Mouse (Mus musculus): ENCODE measurements at regions not wholly inside any gene's neighbourhood (a gene's known extent, or its start where the extent isn't known, plus 50 kb on each side); places are given as distances from the start of the nearest gene placed in this dataset.

DNA sequence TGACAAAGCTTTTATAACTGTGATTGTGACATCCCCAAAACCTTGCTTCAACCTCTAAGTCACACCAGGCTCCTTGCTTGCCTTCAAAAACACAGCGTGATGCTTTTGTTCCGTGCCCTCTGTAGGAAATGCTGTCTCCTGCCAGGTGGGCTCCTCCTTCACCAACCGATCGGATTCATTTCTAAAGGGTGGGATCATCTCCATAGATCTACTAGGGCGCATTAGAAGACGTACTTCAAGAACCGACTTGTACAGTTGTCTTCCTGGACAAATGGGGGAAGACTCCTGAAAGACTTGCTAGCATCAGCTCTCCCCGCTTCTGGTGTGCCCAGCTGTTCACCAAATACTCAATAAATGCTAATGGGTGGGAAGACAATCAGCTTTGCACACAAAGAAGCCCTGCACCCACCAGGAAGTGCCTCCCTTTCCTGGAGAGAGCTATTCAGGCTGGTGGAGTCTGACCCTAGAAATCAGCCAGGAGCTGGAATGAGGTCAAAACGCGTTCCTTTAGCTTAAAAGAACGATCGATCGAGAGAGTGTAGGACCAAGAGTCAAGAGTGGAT is 53.0 kb downstream of the Hoxa1 start:
- POLR2A ChIA-PET: interaction anchor here (0.5 to 2.0 kb wide), 20 partner anchors 10 to 645 kb away, joined by 3 to 7 read pairs (median 4); partner anchors contain the start of genes Hoxa1 (in 1 of the 4), Skap2 (in 1 of the 4) and Snx10 (in 1 of the 4)
- CTCF ChIA-PET: interaction anchor here in 3 of 4 experiments (0.5 to 1.8 kb wide), 5 partner anchors 10 to 106 kb away, joined by 3 to 7 read pairs (median 4); no protein-coding TSS in a partner anchor

DNA sequence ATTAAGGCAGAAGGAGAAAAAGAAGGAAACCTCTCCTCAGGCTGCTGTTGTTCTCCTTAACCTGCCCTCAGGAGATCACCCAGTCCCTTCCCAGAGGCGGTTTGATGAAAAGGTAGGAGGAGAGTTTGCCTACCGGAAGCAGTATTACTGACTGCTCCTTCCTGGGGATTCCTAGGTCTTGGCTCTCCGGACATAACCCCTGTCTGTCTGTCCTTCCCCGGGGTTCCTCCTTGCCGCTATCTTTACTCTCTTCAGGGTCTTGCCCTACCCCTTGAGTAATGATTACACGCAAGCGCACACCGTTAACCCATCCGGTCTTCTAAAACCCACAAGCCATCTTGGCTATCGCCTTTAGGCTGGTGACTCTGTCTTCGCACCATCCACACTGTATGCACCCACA is 54.0 kb downstream of the Hoxa1 start:
- CTCF ChIA-PET: interaction anchor here in 2 of 4 experiments (0.5 to 1.8 kb wide), 3 partner anchors 46 to 720 kb away, joined by 5 to 7 read pairs (median 5); no protein-coding TSS in a partner anchor

DNA sequence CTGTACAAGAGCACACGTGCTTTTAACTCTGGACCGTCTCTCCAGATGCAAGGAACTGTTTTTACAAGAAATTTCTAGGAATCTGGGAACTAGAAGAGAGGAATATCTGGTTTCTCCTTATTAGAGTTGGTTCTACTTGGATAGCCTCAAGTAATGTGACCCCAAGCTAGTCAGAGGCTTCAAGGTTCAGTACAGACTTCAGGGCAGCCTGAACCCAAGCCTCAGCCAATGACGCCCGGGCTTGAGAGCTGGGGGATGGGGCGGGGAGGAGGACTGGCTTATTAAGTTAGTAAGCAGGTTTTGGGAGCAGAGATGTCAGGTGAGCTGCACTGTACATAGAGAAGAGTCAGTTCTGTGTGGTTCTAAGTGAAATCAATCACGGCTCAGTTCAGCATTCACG is 54.5 kb downstream of the Hoxa1 start:
- POLR2A ChIA-PET: interaction anchor here in 3 of 4 experiments (0.6 to 1.6 kb wide), 7 partner anchors 10 to 232 kb away, joined by 3 to 4 read pairs (median 4); no protein-coding TSS in a partner anchor
- CTCF ChIA-PET: interaction anchor here in 1 of 4 experiments (0.5 kb wide), 1 partner anchor 720 kb away, joined by 5 read pairs; no protein-coding TSS in a partner anchor

More for the DNA sequence above, 54.0 kb downstream of the Hoxa1 start:
- POLR2A ChIA-PET: interaction anchor here in 3 of 4 experiments (0.6 to 1.6 kb wide), 8 partner anchors 11 to 221 kb away, joined by 3 to 4 read pairs (median 4); no protein-coding TSS in a partner anchor

DNA sequence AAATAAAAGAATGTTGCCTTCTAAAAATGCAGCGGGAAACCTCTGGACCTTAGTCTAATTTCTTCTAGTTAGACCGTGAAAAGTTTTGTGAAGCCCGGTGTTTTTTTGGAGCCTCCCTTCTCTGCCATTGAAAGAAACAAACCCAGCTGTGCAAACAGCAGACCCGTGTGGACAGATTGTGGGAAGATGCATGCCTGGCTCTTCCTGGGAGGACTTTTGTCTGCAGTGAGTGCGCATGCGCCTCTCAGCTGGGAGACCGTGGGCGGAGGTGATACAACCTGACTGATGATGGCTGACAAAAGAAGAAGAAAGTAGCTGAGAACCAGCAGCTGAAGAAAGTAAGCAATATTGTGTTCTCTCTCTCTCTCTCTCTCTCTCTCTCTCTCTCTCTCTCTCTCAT is 55.4 kb downstream of the Hoxa1 start:
- POLR2A ChIA-PET: interaction anchor here (0.5 to 1.6 kb wide), 9 partner anchors 10 to 231 kb away, joined by 3 to 4 read pairs (median 3); no protein-coding TSS in a partner anchor
- CTCF ChIA-PET: interaction anchor here in 1 of 4 experiments (0.6 to 0.7 kb wide), 3 partner anchors 45 to 523 kb away, joined by 3 to 4 read pairs (median 3); no protein-coding TSS in a partner anchor

DNA sequence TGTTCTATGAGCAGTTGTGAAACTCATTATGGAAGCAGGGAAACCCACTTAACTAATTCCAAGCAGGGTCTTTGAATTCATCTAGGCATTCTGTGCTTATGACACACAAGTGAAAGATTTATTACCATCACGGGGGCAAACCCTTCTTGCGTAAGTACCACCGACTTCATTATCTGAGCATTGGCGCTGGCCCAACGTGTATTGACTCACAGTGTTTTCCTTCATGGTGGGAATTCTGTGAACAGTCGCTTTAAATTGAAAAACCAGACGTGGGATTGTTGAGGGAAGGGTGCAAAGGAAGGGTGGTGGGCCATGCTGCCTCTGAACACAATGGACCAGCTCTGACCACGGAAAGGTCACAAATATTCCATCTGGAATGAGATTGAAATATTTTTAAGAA is 55.9 kb downstream of the Hoxa1 start:
- CTCF ChIA-PET: interaction anchor here in 1 of 4 experiments (0.6 to 0.7 kb wide), 3 partner anchors 44 to 522 kb away, joined by 3 to 4 read pairs (median 3); no protein-coding TSS in a partner anchor

GRCm38 (mm10) chr6:52101209-52101608 is 56.9 kb downstream of the Hoxa1 start:
- ChIA-PET CTCF (interaction anchor here in 1 of 4 experiments (0.6 kb wide), 1 partner anchor 23 kb away, joined by 3 read pairs; no protein-coding TSS in a partner anchor), POLR2A (no interaction called here)

More for the DNA sequence above, 55.9 kb downstream of the Hoxa1 start:
- POLR2A ChIA-PET: interaction anchor here (0.5 to 1.5 kb wide), 7 partner anchors 9 to 891 kb away, joined by 3 to 5 read pairs (median 4); no protein-coding TSS in a partner anchor

GRCm38 (mm10) chr6:52098851-52099250 is 59.3 kb downstream of the Hoxa1 start:
- POLR2A ChIA-PET: interaction anchor here in 1 of 4 experiments (1.3 kb wide), 1 partner anchor 10 kb away, joined by 3 read pairs; no protein-coding TSS in a partner anchor
- CTCF ChIA-PET: interaction anchor here in 1 of 4 experiments (0.7 kb wide), 1 partner anchor 223 kb away, joined by 3 read pairs; no protein-coding TSS in a partner anchor

- POLR2A ChIA-PET: interaction anchor here in 1 of 4 experiments (1.5 kb wide), 1 partner anchor 17 kb away, joined by 5 read pairs; no protein-coding TSS in a partner anchor
- CTCF ChIA-PET: interaction anchor here in 1 of 4 experiments (1.4 kb wide), 1 partner anchor 50 kb away, joined by 3 read pairs; no protein-coding TSS in a partner anchor
Measured at GRCm38 (mm10) chr6:52095575-52095974, 62.5 kb downstream of the Hoxa1 start.

GRCm38 (mm10) chr6:52091445-52091844 is 66.7 kb downstream of the Hoxa1 start:
- ChIA-PET POLR2A (interaction anchor here in 1 of 4 experiments (0.6 to 1.5 kb wide), 2 partner anchors 13 to 40 kb away, joined by 3 to 4 read pairs; no protein-coding TSS in a partner anchor), CTCF (interaction anchor here in 1 of 4 experiments (0.6 kb wide), 2 partner anchors 53 to 132 kb away, joined by 3 read pairs; no protein-coding TSS in a partner anchor)

DNA sequence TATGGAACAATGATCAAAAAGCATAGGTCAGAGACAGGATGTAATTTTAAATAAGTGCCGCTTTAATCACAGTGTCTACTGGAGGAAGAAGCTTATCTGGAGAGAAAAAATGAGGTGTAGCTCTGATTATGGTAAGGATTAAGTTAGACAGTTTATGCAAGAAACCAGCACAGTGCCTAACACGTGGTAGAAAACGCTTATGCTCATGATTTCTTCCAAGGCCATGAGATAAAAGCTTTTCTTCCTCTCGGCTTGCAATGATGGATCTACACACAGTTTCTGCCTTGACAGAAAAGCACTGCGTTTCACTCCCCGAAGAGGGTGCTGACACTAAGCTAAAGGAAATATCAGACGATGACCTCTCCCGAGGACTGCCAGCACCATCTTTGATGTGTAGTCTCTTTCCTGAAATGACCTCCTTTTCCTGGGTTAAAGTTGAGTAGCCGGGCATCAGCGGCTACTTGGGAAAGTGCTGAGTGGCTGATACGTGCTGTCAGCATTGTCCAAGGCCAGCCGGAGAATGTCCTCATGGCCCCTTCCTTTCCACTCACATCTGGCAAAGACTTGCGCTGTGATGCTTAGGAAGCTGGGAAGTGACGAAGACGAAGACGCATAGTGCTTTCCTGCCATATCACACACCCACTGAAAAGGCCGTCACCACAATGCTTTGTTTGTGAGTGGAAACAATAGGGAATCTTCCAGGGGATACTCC is 72.0 kb downstream of the Hoxa1 start:
- POLR2A ChIA-PET: interaction anchor here in 2 of 4 experiments (0.6 to 1.4 kb wide), 6 partner anchors 8 to 172 kb away, joined by 3 to 4 read pairs (median 3); partner anchors contain the start of gene Hoxa1 (in 1 of the 2)
- CTCF ChIA-PET: no interaction called here

GRCm38 (mm10) chr6:52084622-52085021 is 72.3 kb upstream of the Skap2 start:
- POLR2A ChIA-PET: interaction anchor here in 1 of 4 experiments (1.3 to 1.5 kb wide), 4 partner anchors 9 to 73 kb away, joined by 3 to 5 read pairs (median 4); partner anchors contain the start of gene Hoxa1
- CTCF ChIA-PET: no interaction called here

DNA sequence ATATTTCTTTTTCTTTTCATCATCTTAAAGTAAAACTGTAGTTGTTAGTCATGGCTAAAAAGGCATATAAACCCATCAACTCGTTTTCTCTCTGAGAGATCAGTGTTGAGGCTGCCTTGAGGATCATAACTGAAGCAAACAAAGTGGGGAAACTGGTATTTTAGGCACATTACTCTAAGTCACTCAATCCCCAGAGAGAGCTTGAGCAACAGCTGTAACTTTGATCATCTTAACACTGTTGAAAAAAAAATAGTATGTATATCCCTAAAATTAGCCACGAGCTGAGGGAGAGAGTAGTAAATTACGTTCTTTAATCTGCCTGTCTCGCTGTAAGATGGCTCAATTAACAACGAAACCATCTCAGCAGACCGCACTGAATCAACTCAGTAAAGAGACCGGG is 67.2 kb upstream of the Skap2 start:
- CTCF ChIA-PET: interaction anchor here in 2 of 4 experiments (1.0 to 1.5 kb wide), 3 partner anchors 26 to 81 kb away, joined by 3 read pairs; no protein-coding TSS in a partner anchor
- POLR2A ChIA-PET: interaction anchor here in 3 of 4 experiments (0.6 to 2.4 kb wide), 10 partner anchors 13 to 585 kb away, joined by 3 to 7 read pairs (median 4); partner anchors contain the start of gene Skap2 (in 1 of the 3)

- CTCF ChIA-PET: interaction anchor here (0.6 to 1.5 kb wide), 9 partner anchors 23 to 445 kb away, joined by 3 to 5 read pairs (median 3); partner anchors contain the start of gene Hoxa10 (in 1 of the 4)
- POLR2A ChIA-PET: interaction anchor here (0.6 to 2.4 kb wide), 26 partner anchors 8 to 1551 kb away, joined by 3 to 9 read pairs (median 4); partner anchors contain the start of genes Skap2 (in 2 of the 4) and Hoxa1 (in 1 of the 4)
Measured at GRCm38 (mm10) chr6:52078530-52079340, 66.4 kb upstream of the Skap2 start.

DNA sequence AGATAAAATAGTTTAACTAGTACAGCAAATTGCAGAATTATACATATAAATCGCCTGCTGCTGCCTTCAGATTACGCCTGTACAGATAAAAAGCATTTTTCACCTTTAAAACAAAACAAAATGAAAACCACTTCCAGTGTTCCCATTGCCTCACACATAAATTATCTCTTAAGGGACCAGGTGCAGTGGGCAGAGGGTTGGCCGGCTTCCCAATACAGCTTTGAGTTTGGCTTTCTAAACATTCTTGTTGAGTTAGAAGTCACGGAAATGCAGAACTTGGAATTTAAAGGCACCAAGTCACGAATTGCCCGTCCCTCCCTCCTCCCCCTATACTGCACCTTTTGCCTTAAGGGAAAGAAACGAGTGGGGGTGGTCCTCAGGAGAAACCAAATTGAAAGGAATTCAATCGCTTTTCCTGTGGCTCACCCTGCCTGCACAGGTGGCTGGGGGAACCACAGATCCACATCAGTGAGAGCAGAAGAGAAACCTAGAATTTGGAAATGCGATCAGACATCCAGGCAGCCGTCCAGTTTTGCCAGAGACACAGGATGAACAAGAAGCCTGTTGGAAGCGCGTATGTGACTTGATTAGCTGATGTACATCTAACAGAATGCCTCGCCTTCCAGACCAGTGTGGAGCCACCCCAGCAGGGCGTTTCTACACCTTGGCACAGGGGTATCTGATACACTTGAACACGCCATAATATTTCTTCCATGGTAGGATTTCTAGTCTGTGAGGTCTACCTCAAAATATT is 64.0 kb upstream of the Skap2 start:
- POLR2A ChIA-PET: interaction anchor here in 1 of 4 experiments (1.1 kb wide), 1 partner anchor 8 kb away, joined by 4 read pairs; no protein-coding TSS in a partner anchor

GRCm38 (mm10) chr6:52074904-52075303 is 62.6 kb upstream of the Skap2 start:
- CTCF ChIA-PET: no interaction called here
- POLR2A ChIA-PET: interaction anchor here in 1 of 4 experiments (1.1 kb wide), 1 partner anchor 10 kb away, joined by 4 read pairs; no protein-coding TSS in a partner anchor

More for the DNA sequence above, 64.0 kb upstream of the Skap2 start:
- CTCF ChIA-PET: no interaction called here

DNA sequence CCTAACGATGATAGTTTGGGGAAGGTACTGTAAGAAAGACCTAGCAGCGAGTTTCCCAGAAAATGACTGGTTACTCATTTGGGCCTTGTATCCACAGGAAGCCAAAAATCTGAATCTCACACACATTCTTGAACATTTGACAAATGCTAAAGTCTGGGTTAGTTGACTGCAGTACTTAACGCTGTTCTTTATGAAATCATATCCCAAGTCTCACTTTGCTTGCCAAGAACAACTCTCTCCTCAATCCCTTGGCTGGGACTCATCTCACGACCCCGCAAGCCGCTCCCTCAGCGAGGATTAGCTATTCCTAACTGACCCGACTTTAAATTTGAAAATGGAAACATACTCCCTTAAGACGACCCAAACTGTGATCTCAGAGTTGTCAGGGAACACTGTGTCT is 54.8 kb upstream of the Skap2 start:
- ChIA-PET CTCF (no interaction called here), POLR2A (interaction anchor here in 3 of 4 experiments (0.8 to 2.1 kb wide), 3 partner anchors 11 to 191 kb away, joined by 3 to 5 read pairs (median 5); no protein-coding TSS in a partner anchor)

- CTCF ChIA-PET: no interaction called here
- POLR2A ChIA-PET: no interaction called here
Measured at GRCm38 (mm10) chr6:52065652-52066051, 53.3 kb upstream of the Skap2 start.
